Mouse (Mus musculus): Measurements from ENCODE around the gene Slc35f4.

- TF ChIP-seq TAL1 (IDR thresholded peaks at IDR 0.05; ENCODE audit: low read length) (no peak), GATA1 (IDR thresholded peaks at IDR 0.05; ENCODE audit: low read length) (no peak)
These were observed 250.5 kb downstream of the Slc35f4 start for GRCm38 (mm10) chr14:49275376-49275775.
